Mouse (Mus musculus): Measurements from ENCODE around the gene Gpc6. TPM values are rescaled to one million over a fixed set of nuclear protein-coding genes. Genes with fewer than 3 reads are reported as not detected.
A peak's percentile ranks its signal among the peaks of the same experiment; 100 is the strongest.

Gene Gpc6
- polyA plus RNA-seq, 1 experiment from 2014 or later, result 32.2 TPM

- no peak overlapping the region for H3K27ac ChIP-seq (ENCODE audit: low read depth, low read length)
- ATAC-seq (ENCODE audit: low FRiP score), result 0 out of 2 replicates have a peak, but pooled peaks have one; percentile 25
- WGBS, result 80% methylated on average over 6 of the region's 6 CpGs
These were observed 216.1 kb downstream of the Gpc6 start for GRCm38 (mm10) chr14:117141077-117141848.

DNA sequence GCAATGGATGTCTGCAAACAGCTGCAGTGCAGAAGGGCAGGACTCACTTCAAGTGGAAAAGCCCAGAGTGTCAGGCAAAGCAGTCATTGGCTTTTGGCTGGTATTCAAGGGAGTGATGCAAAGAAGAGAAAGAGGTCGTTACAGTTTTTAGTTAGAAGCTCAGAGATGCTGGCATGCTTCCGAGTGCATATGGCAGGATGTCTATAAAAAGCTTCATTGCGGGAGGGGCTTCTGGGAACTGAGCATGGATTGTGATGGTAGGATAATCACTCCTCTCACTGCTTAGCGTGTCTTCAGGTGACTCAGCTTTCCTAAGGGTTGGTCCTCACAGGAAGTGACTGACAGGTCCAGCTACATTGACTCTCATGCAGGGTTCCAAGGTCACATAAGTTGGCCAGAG, 221.0 kb downstream of the Gpc6 start:
- no peaks in the 10 kb centered on the region for H3K27me3 ChIP-seq (ENCODE audit: control insufficient read depth, insufficient read depth, low read length)
- no peaks in the 10 kb centered on the region for H3K9me3 ChIP-seq (ENCODE audit: control insufficient read depth, low read length)
- no peak overlapping the region for H3K9ac ChIP-seq (ENCODE audit: low read depth, low read length)
- ATAC-seq (ENCODE audit: low FRiP score) (no peak), DNase-seq (ENCODE audit: low spot score) (no peak)
- no peak overlapping the region for H3K4me2 ChIP-seq (replicated peaks; ENCODE audit: low read depth, low read length)
- no peaks in the 10 kb centered on the region for H3K4me1 ChIP-seq (replicated peaks; ENCODE audit: control insufficient read depth, insufficient read depth, low read length)
- no peaks in the 10 kb centered on the region for H3K36me3 ChIP-seq (ENCODE audit: control insufficient read depth, insufficient read depth, low read length)
- WGBS, result 91% methylated on average over 4 of the region's 4 CpGs
- no peak overlapping the region for H3K27ac ChIP-seq (ENCODE audit: low read depth, low read length)
- no peak overlapping the region for H3K4me3 ChIP-seq (ENCODE audit: low read depth, low read length)

More at GRCm38 (mm10) chr14:117141077-117141848, 216.1 kb downstream of the Gpc6 start:
- no peak overlapping the region for H3K9ac ChIP-seq (ENCODE audit: low read depth, low read length)
- H3K4me1 ChIP-seq (replicated peaks; ENCODE audit: control insufficient read depth, insufficient read depth, low read length), result no peaks in the 10 kb centered on the region
- DNase-seq (ENCODE audit: low spot score), result no peak
- H3K9me3 ChIP-seq (ENCODE audit: control insufficient read depth, low read length), result no peaks in the 10 kb centered on the region
- H3K36me3 ChIP-seq (ENCODE audit: control insufficient read depth, insufficient read depth, low read length), result no peaks in the 10 kb centered on the region
- no peak overlapping the region for H3K4me2 ChIP-seq (replicated peaks; ENCODE audit: low read depth, low read length)
- H3K4me3 ChIP-seq (ENCODE audit: low read depth, low read length), result no peak overlapping the region
- H3K27me3 ChIP-seq (ENCODE audit: control insufficient read depth, insufficient read depth, low read length), result no peaks in the 10 kb centered on the region

DNA sequence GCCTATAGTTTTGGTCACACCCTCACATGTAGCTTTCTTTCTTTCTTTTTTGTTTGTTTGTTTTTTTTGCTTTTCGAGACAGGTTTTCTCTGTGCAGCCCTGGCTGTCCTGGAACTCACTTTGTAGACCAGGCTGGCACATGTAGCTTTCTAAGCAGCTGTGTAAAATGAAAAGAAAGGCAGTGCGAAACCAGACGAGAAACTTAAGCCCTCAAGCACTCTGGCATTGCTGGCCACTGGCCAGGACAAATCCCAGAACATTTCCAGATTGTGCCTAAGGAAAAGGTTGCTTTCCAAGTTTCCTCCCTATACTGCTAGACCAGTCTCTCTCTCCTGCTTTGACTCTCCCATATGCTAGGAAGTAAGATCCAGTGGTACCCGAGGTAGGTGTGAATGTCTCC, 221.6 kb downstream of the Gpc6 start:
- H3K4me3 ChIP-seq (ENCODE audit: low read depth, low read length), result no peak overlapping the region
- H3K4me2 ChIP-seq (replicated peaks; ENCODE audit: low read depth, low read length), result no peak overlapping the region
- H3K9me3 ChIP-seq (ENCODE audit: control insufficient read depth, low read length), result no peaks in the 10 kb centered on the region
- H3K36me3 ChIP-seq (ENCODE audit: control insufficient read depth, insufficient read depth, low read length), result no peaks in the 10 kb centered on the region
- DNase-seq (ENCODE audit: low spot score) (no peak), ATAC-seq (ENCODE audit: low FRiP score) (no peak)
- no peak overlapping the region for H3K9ac ChIP-seq (ENCODE audit: low read depth, low read length)
- WGBS, result 80% methylated on average over 4 of the region's 4 CpGs
- H3K4me1 ChIP-seq (replicated peaks; ENCODE audit: control insufficient read depth, insufficient read depth, low read length), result no peaks in the 10 kb centered on the region
- H3K27me3 ChIP-seq (ENCODE audit: control insufficient read depth, insufficient read depth, low read length), result no peaks in the 10 kb centered on the region
- H3K27ac ChIP-seq (ENCODE audit: low read depth, low read length), result no peak overlapping the region

DNA sequence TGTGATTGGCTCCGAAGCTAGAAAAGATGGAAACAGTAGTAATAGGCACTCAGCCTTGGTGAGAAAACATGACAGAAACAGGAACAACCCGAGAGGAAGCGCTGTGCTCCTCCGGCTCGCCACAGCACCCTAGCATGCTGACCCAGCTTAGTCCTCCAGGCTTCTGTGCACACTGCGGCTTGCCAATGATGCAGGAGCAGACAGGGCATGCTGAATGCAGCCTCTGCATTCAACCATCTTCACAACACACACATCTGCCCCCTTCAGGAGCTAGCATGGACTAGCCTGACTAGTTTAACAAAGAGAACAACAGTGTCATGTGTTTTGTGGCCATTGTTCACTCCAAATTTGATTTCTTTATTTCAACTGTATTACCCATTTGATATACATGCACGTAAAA, 226.5 kb downstream of the Gpc6 start:
- no peak overlapping the region for H3K27ac ChIP-seq (ENCODE audit: low read depth, low read length)
- DNase-seq (ENCODE audit: low spot score) (no peak), ATAC-seq (ENCODE audit: low FRiP score) (no peak)
- no peak overlapping the region for H3K4me3 ChIP-seq (ENCODE audit: low read depth, low read length)
- H3K9me3 ChIP-seq (ENCODE audit: control insufficient read depth, low read length), result no peaks in the 10 kb centered on the region
- no peaks in the 10 kb centered on the region for H3K4me1 ChIP-seq (replicated peaks; ENCODE audit: control insufficient read depth, insufficient read depth, low read length)
- H3K36me3 ChIP-seq (ENCODE audit: control insufficient read depth, insufficient read depth, low read length), result no peaks in the 10 kb centered on the region
- no peak overlapping the region for H3K4me2 ChIP-seq (replicated peaks; ENCODE audit: low read depth, low read length)
- WGBS, result 95% methylated on average over 7 of the region's 7 CpGs
- no peaks in the 10 kb centered on the region for H3K27me3 ChIP-seq (ENCODE audit: control insufficient read depth, insufficient read depth, low read length)
- no peak overlapping the region for H3K9ac ChIP-seq (ENCODE audit: low read depth, low read length)

- ATAC-seq (ENCODE audit: low FRiP score) (no peak), DNase-seq (ENCODE audit: low spot score) (no peak)
- Histone ChIP-seq H3K4me1 (replicated peaks; ENCODE audit: control insufficient read depth, insufficient read depth, low read length) (no peaks in the 10 kb centered on the region), H3K9me3 (ENCODE audit: control insufficient read depth, low read length) (no peaks in the 10 kb centered on the region), H3K36me3 (ENCODE audit: control insufficient read depth, insufficient read depth, low read length) (no peaks in the 10 kb centered on the region), H3K9ac (ENCODE audit: low read depth, low read length) (no peak overlapping the region), H3K27ac (ENCODE audit: low read depth, low read length) (no peak overlapping the region), H3K4me3 (ENCODE audit: low read depth, low read length) (no peak overlapping the region), H3K4me2 (replicated peaks; ENCODE audit: low read depth, low read length) (no peak overlapping the region), H3K27me3 (ENCODE audit: control insufficient read depth, insufficient read depth, low read length) (no peaks in the 10 kb centered on the region)
- WGBS, result 93% methylated on average over 14 of the region's 14 CpGs
These were observed 230.9 kb downstream of the Gpc6 start for GRCm38 (mm10) chr14:117155884-117156465.

- Histone ChIP-seq H3K9me3 (ENCODE audit: control insufficient read depth, low read length) (no peaks in the 10 kb centered on the region), H3K4me3 (ENCODE audit: low read depth, low read length) (no peak overlapping the region), H3K4me1 (replicated peaks; ENCODE audit: control insufficient read depth, insufficient read depth, low read length) (no peaks in the 10 kb centered on the region), H3K27me3 (ENCODE audit: control insufficient read depth, insufficient read depth, low read length) (no peaks in the 10 kb centered on the region), H3K36me3 (ENCODE audit: control insufficient read depth, insufficient read depth, low read length) (no peaks in the 10 kb centered on the region), H3K27ac (ENCODE audit: low read depth, low read length) (no peak overlapping the region), H3K9ac (ENCODE audit: low read depth, low read length) (no peak overlapping the region), H3K4me2 (replicated peaks; ENCODE audit: low read depth, low read length) (no peak overlapping the region)
- ATAC-seq (ENCODE audit: low FRiP score) (no peak), DNase-seq (ENCODE audit: low spot score) (no peak)
- WGBS, result 84% methylated on average over 3 of the region's 3 CpGs
These were observed 232.3 kb downstream of the Gpc6 start for GRCm38 (mm10) chr14:117157426-117157825.

DNA sequence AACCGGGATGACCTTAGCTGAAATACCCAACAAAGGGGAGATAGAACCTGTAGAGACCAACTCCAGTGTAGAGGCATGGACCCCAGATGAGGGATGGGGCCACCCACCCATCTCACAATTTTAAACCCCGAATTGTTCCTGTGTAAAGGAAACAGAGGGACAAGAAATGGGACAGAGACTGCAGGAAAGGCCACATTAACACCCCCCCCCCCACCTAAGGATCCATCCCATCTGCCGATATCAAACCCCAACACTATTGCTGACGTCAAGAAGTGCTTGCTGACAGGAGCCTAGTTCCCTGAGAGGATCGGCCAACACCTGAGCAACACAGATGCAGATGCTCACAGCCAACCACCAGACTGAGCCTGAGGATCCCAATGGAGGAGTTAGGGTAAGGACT, 241.2 kb downstream of the Gpc6 start:
- DNase-seq (ENCODE audit: low spot score) (no peak), ATAC-seq (ENCODE audit: low FRiP score) (no peak)
- WGBS, result 92% methylated on average over 5 of the region's 5 CpGs
- no peaks in the 10 kb centered on the region for H3K9me3 ChIP-seq (ENCODE audit: control insufficient read depth, low read length)
- H3K4me2 ChIP-seq (replicated peaks; ENCODE audit: low read depth, low read length), result no peak overlapping the region
- no peaks in the 10 kb centered on the region for H3K36me3 ChIP-seq (ENCODE audit: control insufficient read depth, insufficient read depth, low read length)
- H3K27ac ChIP-seq (ENCODE audit: low read depth, low read length), result no peak overlapping the region
- no peaks in the 10 kb centered on the region for H3K27me3 ChIP-seq (ENCODE audit: control insufficient read depth, insufficient read depth, low read length)
- H3K4me3 ChIP-seq (ENCODE audit: low read depth, low read length), result no peak overlapping the region
- no peak overlapping the region for H3K9ac ChIP-seq (ENCODE audit: low read depth, low read length)
- H3K4me1 ChIP-seq (replicated peaks; ENCODE audit: control insufficient read depth, insufficient read depth, low read length), result no peaks in the 10 kb centered on the region

- ATAC-seq (ENCODE audit: low FRiP score), result no peak
- no peak for DNase-seq (ENCODE audit: low spot score)
- no peak overlapping the region for H3K4me2 ChIP-seq (replicated peaks; ENCODE audit: low read depth, low read length)
These were observed 268.2 kb downstream of the Gpc6 start for GRCm38 (mm10) chr14:117193364-117193763.

DNA sequence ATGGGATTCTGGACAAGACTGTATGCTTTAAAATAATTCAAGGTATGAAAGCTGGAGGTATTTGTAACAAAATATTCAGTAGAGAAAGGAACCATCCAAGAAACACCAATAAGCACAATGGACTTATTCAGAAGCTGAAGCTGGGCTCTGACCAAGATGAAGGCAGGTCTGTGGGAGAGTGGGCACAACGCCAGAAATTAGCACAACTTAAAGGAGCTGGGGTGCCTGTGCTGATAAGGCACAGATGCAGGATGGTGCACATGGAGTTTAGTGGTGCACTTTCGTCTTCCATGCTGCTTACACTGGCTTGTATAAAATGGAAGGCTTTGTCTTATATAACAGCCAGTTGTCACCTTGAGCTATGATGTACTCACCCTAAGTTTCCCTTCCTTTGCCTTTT, 276.9 kb downstream of the Gpc6 start:
- Histone ChIP-seq H3K36me3 (ENCODE audit: control insufficient read depth, insufficient read depth, low read length) (no peaks in the 10 kb centered on the region), H3K4me3 (ENCODE audit: low read depth, low read length) (no peak overlapping the region), H3K27ac (ENCODE audit: low read depth, low read length) (no peak overlapping the region), H3K9ac (ENCODE audit: low read depth, low read length) (no peak overlapping the region), H3K4me1 (replicated peaks; ENCODE audit: control insufficient read depth, insufficient read depth, low read length) (no peaks in the 10 kb centered on the region), H3K9me3 (ENCODE audit: control insufficient read depth, low read length) (no peaks in the 10 kb centered on the region), H3K4me2 (replicated peaks; ENCODE audit: low read depth, low read length) (no peak overlapping the region), H3K27me3 (ENCODE audit: control insufficient read depth, insufficient read depth, low read length) (no peaks in the 10 kb centered on the region)
- ATAC-seq (ENCODE audit: low FRiP score) (no peak), DNase-seq (ENCODE audit: low spot score) (no peak)
- WGBS, result 79% methylated on average over 2 of the region's 2 CpGs

More at GRCm38 (mm10) chr14:117193364-117193763, 268.2 kb downstream of the Gpc6 start:
- H3K4me3 ChIP-seq (ENCODE audit: low read depth, low read length), result no peak overlapping the region
- H3K27ac ChIP-seq (ENCODE audit: low read depth, low read length), result no peak overlapping the region
- H3K27me3 ChIP-seq (ENCODE audit: control insufficient read depth, insufficient read depth, low read length), result no peaks in the 10 kb centered on the region
- no peaks in the 10 kb centered on the region for H3K36me3 ChIP-seq (ENCODE audit: control insufficient read depth, insufficient read depth, low read length)
- H3K9me3 ChIP-seq (ENCODE audit: control insufficient read depth, low read length), result no peaks in the 10 kb centered on the region
- no peaks in the 10 kb centered on the region for H3K4me1 ChIP-seq (replicated peaks; ENCODE audit: control insufficient read depth, insufficient read depth, low read length)
- WGBS, result 94% methylated on average over 2 of the region's 2 CpGs
- no peak overlapping the region for H3K9ac ChIP-seq (ENCODE audit: low read depth, low read length)
